Mouse (Mus musculus): ENCODE measurements at regions not wholly inside any gene's neighbourhood (a gene's known extent, or its start where the extent isn't known, plus 50 kb on each side); places are given as distances from the start of the nearest gene placed in this dataset.

DNA sequence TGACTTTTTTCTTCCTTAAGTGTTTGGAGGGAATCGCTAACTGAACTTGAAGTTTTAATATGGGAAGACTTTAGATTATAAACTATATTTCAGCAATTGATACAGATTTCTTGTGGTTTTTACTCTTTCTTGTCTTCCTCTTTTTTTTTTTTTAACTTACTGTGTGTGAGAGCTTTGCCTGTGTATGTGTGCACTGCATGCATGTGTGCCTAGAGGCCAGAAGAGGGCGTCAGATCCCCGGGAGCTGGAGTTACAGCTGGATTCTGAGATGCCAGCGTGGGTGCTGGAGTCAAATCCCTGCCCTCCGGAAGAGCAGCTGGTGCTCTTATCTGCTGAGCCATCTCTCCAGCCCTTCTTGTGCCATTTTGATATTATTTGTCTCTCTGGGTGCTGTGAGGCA, 129.6 kb downstream of the Trim33 start:
- no peak for DNase-seq

GRCm38 (mm10) chr3:103412247-103412646, 133.2 kb downstream of the Trim33 start:
- no peak for DNase-seq

DNA sequence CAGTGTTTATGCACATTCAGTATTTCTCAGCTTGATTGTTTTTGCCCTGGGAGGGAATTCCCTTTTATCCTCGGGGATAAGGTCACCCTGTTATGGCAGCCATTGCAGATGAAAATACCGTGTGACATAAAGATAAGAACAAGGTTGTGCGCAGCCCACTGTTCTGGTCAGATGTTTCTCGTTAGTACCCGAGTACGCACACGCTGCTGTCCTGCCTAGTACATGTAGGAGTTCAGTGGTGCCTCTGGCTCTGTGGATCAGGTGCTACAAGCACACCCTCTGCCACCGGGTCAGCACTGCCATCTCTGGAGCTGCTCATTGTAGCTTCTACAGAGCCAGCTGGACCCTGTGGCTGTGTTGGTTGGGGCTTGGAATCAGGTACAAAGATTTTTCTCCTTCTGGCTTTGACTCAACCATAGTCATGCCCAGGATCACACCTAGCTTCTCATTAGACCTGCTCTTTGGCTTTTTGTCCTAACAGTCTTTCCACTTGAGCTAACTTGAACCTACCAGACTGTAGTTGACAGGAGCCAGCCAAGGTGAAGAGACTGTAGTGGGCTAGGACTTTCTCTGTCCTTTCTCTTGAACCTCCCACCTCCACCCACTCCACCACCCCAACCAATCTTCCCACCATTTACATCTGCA, 136.1 kb downstream of the Trim33 start:
- peak; percentile 32 to 34 for DNase-seq

DNA sequence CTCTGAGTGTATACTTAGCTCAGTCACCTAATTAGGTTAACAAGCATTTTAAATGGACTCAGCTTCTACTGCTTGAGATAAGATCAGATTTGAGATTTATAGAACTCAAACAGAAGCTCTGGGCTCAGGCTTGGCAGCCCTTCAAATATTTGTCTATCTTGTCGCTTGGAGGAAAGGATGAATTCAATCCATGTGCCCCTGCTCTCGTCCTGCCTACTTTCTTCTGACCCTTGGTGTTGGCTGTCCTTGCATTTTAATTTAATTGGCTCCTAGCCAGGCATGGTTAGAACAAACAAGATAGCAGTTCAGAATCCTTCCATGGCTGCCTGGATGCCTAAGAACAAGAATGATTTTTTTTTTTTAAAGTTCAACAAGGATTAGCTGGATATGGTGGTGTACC, 137.2 kb downstream of the Trim33 start:
- DNase-seq = peak in 1 of 2 experiments; percentile 50

DNA sequence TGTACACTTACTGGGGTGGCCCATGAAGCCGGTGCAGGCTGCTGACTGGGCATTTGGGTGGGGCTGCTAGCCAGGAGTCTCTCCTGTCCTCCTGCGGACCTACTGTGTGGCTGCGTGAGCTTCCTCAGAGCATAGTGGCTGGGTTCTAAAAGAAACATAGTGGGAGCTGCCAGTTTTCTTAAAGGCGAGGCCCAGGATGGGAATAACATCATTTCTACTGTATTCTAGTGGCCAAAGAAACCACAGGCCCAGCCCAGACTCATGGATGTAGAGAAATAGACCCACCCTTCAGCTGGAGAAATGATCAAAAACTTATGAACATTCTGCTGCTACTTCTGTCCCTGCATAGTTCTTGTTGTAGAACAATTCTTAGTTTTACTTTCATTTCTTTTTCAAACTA, 138.7 kb downstream of the Trim33 start:
- DNase-seq = no peak

DNA sequence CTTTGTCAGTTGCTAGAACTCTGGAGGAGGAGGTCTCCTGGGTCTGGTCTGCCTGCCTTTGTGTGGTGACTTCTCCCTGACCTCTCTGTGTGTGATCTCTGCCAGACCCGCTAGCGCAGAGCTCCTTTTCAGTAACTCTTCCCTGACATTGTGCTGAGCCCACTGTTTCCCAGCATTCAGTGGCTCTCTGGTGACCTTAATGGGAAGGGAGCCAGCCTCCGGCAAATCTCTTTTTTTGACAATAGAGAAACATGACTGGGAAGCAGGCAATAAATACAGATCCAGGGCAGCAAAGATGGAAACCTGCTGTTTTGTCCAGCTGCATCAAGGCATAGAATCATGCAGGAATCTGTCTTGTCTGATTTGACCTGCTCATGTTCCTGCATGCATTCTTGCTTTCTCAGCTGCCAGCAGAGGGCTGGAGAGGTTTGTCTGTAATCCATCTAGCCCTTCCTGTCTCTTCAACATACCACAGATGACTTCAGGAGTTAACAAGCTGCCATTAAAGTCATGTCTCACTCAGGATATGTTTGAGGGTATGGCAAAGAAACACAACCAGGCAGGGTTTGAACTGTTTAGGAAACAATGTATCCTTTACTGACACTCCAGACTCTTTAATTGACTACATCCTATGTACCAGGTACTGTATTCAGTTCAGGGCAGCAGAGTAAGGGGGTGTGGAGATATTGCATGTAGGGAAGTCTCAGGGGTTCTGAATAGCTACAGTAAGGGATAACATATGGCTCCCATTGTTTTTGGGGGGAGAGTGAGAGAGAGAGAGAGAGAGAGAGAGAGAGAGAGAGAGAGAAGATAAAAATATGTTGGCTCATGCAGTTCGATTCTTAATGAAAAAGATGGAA, 140.9 kb downstream of the Trim33 start:
- DNase-seq = peak; percentile 73 to 77

DNA sequence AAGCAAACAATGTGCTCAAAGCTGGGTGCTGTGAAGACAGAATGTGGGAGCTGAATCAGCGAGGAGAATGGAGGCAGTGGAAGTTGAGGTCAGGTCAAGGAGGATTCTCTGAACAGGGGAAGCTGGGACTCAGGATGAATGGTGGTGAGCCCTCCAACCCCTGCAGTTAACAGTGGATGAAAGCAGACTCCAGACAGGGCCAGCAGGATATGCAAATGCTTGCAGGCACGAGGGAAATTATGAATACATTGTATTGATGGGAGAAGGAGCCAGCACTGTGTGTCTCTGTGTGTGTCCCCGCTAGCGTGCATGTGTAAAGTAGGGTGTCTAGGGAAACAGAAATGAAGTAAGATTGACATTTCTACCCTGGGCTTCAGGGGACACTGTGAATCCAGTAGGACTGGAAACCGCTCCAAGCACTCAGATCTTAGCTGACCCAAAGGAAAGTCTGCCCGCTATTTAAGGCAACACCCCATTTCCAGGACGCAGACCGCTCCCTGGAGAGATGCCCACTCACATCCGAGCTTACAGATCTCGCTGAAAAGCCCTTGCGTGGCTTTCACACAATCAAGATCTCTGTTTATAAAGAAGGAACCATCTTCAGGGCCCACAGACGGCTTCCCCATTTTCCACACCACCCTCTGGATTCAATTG, 141.7 kb downstream of the Trim33 start:
- DNase-seq = peak; percentile 1 to 30

DNA sequence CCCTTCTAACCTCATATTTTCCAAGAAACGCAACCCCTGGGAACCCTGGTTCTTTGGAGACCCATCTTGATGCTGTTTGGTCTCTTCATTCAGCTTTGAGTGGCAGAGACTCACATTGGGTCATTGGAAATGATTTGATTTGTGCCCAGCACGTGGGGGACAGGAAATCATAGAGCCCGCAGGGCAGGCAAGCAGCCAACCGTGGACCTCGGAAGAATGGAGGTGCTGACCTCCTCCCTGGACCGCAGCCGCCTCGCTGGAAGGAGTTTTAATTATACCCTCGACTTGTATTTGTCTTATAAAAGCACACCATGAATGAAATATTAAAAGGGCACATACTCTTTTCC, 142.2 kb downstream of the Trim33 start:
- DNase-seq = peak; percentile 57 to 78

GRCm38 (mm10) chr3:103422806-103423205, 143.7 kb downstream of the Trim33 start:
- DNase-seq = no peak

DNA sequence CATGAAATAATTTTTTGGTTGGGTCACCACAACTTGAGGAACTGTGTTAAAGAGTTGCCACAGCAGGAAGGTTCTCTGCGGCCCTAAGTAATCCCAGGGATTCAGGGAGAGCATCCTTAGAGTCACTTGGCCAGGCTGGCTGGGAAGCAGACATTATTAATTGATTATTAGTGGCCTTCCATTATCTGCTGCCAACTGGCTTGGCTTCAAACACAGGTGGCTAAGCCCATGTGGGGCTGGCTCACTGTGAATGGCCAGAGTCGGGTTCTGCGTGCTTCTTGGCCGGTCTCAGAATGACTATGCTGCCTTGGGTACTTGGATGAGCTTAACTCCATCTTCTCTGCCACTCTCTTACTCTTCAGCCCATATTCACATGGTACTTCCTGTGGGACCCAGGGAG, 144.2 kb downstream of the Trim33 start:
- DNase-seq = no peak

- no peak for DNase-seq
Measured at GRCm38 (mm10) chr3:103425812-103426430, 146.8 kb downstream of the Trim33 start.

DNA sequence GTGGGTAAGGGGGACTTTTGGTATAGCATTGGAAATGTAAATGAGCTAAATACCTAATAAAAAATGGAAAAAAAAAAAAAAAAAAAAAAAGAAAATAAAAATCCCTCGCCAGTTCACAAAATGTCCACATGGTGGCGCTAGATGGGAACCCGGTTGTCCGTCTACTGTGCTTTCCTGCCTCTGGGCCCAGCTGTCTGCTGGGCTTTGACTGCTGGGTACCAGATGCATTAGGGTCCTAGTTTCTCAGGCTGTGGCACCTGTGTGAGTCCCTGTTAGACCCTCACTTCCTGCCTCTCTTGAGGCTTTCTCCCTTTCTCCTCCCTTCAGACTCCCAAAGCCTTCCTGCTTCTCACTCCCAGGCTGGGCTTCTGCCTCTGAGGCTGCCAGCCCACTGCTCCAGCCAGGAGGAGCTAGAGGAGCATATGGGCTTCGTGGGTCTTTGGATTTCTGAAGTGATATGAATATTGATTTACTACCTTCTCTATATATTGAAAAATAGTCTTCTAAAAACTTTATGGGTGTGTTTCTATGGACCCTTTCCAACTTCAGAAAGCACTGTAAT, 145.7 kb upstream of the Syt6 start:
- peak in 1 of 2 experiments; percentile 45 for DNase-seq

DNA sequence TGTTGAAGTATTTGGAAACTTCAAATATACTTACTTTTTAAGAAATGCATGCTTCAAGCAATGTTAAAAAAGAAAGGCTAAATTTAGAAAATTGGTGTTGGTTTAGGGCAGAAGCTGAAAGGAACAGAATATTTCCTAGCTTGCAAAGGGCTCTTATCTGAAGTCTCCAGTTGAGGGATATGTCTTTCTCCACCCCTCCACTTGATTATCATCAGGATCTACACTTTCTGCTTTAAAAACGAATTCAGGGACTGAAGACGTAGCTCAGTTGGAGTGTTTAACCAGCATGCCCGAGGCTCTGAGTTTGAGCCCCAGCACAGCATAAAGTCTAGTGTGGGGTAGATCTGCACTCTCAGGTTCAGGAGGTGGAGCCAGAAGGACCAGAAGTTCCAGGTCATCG, 144.9 kb upstream of the Syt6 start:
- no peak for DNase-seq

- no peak for DNase-seq
Measured at GRCm38 (mm10) chr3:103432254-103432653, 142.8 kb upstream of the Syt6 start.

DNA sequence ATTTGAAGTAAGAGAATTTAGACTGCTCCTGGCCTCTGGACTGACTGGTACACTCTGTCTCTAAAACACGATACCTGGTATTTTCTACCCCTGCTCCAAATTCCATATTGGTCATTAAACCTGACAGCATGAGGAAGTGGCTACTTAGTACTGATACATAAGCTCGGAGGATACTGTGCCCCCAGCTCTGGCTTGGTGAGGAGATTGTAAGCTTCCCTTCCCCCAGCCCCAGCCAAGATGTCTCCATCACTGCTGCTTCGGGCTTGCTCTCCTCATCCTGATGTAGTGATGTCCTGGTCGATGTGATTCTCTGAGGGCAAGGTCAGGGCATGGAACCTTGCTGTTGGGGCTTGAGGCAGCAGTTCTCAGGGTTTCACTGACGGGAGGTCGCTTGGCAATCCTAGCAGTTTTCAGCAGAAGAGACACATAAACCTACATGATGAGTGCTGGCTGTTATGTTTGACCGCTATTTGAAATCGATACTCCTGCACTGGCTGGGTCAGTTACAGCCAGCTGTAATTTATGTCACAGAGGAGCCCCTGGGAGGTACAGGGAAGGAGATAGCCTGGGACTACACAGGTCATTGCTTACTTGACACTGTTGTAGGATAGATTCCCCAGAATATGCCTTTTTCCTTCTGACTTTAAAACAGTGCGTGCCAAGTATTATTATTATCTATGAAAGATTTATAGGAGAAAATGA, 138.0 kb upstream of the Syt6 start:
- DNase-seq = no peak

DNA sequence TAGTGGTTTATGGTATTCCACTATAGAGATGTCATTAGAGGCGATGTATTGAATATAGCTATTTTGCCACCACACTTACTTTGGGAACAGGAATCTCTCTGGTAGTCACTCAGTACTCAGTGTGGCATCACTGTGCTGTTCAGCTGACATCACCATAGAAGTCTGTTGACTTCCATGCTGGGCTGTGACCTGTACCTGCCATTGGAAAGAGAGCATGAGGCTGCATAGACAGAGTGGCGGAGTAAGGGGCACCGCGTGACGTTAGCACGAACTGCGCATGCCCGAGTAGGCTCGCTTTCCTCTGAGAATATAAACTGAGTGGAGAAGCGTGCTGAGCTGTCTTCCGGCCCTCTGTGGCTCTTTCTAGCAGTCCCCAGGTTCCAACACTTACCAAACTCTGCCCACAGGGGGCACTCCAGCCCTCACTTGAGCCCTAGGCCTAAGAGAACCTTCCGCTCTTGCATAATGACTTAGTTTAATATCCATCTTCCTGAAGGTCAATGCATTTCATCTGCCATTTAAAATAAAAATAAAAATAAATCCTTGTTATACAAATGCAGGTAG, 136.2 kb upstream of the Syt6 start:
- DNase-seq = peak; percentile 16 to 72

DNA sequence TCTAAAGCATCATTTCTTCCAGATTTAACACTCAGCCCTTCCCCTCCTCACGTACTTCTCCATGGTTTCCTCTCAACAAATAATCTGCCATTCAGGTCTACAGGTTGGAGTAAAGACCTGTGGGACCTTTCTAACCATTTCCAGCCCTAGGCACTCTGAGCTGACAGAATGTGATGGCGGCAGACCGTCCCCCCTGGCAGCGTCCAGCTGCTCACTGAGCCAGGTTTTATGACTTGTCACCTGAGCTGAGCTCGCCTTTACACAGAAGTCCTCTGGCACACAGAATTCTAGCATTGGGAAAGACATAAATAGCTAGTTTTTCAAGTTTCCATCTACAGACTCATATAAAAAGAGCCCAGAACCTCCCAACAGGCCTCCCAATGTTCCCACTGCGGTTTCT, 131.8 kb upstream of the Syt6 start:
- no peak for DNase-seq

GRCm38 (mm10) chr3:103445852-103446251, 129.2 kb upstream of the Syt6 start:
- no peak for DNase-seq

DNA sequence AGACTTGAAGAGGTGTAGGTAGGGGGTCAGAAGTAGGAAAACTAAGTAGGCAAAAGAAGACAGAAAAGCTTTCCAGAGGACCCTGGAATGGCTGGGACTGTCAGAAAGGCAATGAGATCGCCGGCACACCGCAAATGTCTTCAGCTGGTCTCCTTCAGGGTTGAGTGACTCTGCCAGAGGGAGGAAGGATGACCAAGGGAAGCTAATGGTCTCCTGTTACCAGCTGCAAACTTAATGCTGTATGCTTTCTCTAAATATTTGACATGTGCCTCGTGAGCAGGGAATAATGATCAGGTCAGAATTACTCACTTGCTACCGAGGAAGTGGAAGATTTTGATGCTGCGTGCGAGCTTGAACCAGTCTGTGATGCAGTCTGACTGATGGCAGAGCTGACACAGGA, 125.2 kb upstream of the Syt6 start:
- DNase-seq = no peak

- DNase-seq = no peak
Measured at GRCm38 (mm10) chr3:103451971-103452370, 123.1 kb upstream of the Syt6 start.

DNA sequence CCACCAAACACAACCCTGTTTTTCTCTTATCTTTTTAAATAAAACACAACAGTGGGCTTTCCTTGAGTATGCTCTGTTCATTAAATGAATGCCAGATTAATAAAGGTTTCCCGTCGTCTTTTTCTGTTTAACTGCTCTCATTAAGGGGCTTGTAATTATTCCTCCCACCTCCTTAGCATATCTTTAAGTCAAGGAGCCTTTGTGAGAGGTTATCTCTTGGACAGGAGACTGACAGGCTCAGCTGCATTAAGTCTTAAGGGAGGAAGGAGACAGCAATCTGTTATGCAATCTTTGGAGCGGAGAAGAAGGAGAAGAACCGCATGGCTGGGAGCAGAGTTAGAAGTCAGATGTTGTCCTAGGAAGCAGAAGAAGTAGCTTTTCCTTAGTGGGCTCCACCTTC, 111.3 kb upstream of the Syt6 start:
- no peak for DNase-seq

DNA sequence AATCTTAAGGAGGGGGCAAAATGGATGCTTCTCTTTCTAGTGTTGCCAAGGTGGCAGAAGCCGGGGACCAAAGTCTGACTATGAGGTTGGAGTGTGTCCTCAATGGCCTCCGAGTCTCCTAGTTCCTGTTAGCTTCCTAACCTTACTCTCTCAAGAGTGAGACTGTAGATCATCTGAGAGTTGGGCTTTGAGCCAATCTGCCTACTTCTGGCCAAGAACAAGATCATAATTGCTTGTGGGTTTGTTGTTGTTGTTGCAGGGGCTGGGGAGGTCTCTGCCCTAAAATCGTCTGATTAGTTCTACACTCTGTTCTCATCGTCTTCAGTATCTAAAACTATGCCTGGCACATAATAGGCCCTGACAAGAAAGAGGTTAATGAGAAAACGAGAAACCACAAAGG, 110.8 kb upstream of the Syt6 start:
- peak; percentile 18 to 25 for DNase-seq
